Mouse (Mus musculus) stomach, postnatal 0 days (tissue): Measurements from ENCODE around the gene Olfr574. TPM values are rescaled to one million over a fixed set of nuclear protein-coding genes. Genes with fewer than 3 reads are reported as not detected.

Experiments
- ATAC-seq: fragments of 200-750 bp; cut with Nextera tagmentation; 2 replicates; pipeline ENCODE4 v1.8.0; 2017; ENCODE audit not compliant: low FRiP score, low TSS enrichment
- DNase-seq: peaks from one replicate; pipeline ENCODE4 v3.0.0-alpha.2; 2016; ENCODE audit warnings: low spot score
- H3K27ac ChIP-seq: fragments of 300-500 bp; sonication (generic); replicated peaks from 2 replicates; pipeline ENCODE4 v1.5.1; 2014; ENCODE audit warnings: mild to moderate bottlenecking, control low read depth
- H3K27me3 ChIP-seq: fragments of 300-500 bp; sonication (generic); 2 replicates; pipeline ENCODE4 v1.6.1; 2014; ENCODE audit warnings: low read length; ENCODE audit not compliant: control insufficient read depth, insufficient read depth
- H3K36me3 ChIP-seq: fragments of 300-500 bp; sonication (generic); 2 replicates; pipeline ENCODE4 v1.6.1; 2014; ENCODE audit warnings: low read length, mixed read lengths; ENCODE audit not compliant: control insufficient read depth, insufficient read depth
- H3K4me1 ChIP-seq: fragments of 300-500 bp; sonication (generic); replicated peaks from 2 replicates; pipeline ENCODE4 v1.6.1; 2014; ENCODE audit warnings: antibody characterized with exemption; ENCODE audit not compliant: control insufficient read depth, insufficient read depth
- H3K4me2 ChIP-seq: fragments of 300-500 bp; sonication (generic); replicated peaks from 2 replicates; pipeline ENCODE4 v1.6.1; 2014; ENCODE audit warnings: low read depth, mild to moderate bottlenecking, control low read depth, moderate library complexity
- H3K4me3 ChIP-seq: fragments of 300-500 bp; sonication (generic); 2 replicates; pipeline ENCODE4 v1.5.1; 2014; ENCODE audit warnings: low read depth, low read length, control low read depth
- H3K9ac ChIP-seq: fragments of 300-500 bp; sonication (generic); 2 replicates; pipeline ENCODE4 v1.6.1; 2014; ENCODE audit warnings: mild to moderate bottlenecking, low read length, control low read depth, mixed read lengths
- H3K9me3 ChIP-seq: fragments of 300-500 bp; sonication (generic); 2 replicates; pipeline ENCODE4 v1.6.1; 2016; ENCODE audit warnings: low read length; ENCODE audit not compliant: control insufficient read depth
- CTCF ChIP-seq: IDR thresholded peaks from 2 replicates; pipeline ENCODE4 v1.5.1; 2016; ENCODE audit warnings: antibody characterized with exemption, low read depth, mild to moderate bottlenecking, moderate library complexity
- EP300 ChIP-seq: optimal IDR thresholded peaks from 2 replicates; pipeline ENCODE3; 2016; ENCODE audit warnings: antibody characterized with exemption
- WGBS: fragments of 180-500 bp; shearing (Covaris S2); extraction: QIAGEN DNeasy Blood & Tissue Kit; methylation state at CpG from one replicate; pipeline ENCODE4 v1.1.7; 2014; 5-methylcytosine and 5-hydroxymethylcytosine counted together
- polyA plus RNA-seq: library from polyadenylated mRNA; unstranded; fragments of >200 nt; fragmentation: Nextera tagmentation; extraction: Ambion mirVana; gene quantifications from 2 replicates; pipeline ENCODE4 v1.2.1, GENCODE M21; 2015

Olfr574 gene
- polyA plus RNA-seq, 1 experiment from 2014 or later = not detected

- Histone ChIP-seq H3K4me1 (no peaks in the 10 kb centered on the region), H3K27ac (no peak overlapping the region), H3K9me3 (no peaks in the 10 kb centered on the region), H3K9ac (no peak overlapping the region), H3K27me3 (no peaks in the 10 kb centered on the region), H3K36me3 (no peaks in the 10 kb centered on the region), H3K4me2 (no peak overlapping the region), H3K4me3 (no peak overlapping the region)
- TF ChIP-seq EP300 = no peak
- TF ChIP-seq CTCF = no peak
- ATAC-seq (no peak), DNase-seq (no peak)
- WGBS = 61% methylated on average over 3 of the region's 3 CpGs
Observed at GRCm38 (mm10) chr7:102927105-102927504, 21.2 kb upstream of the Olfr574 start.

- no peak within 1 kb of the TSS for H3K4me3 ChIP-seq
- H3K9ac ChIP-seq = no peak within 1 kb of the TSS
- no peaks in the 10 kb centered on the region for H3K36me3 ChIP-seq
- no peaks in the 10 kb centered on the region for H3K27me3 ChIP-seq
- H3K4me2 ChIP-seq = no peak within 1 kb of the TSS
- ATAC-seq (no peak), DNase-seq (no peak)
- TF ChIP-seq CTCF = no peak
- TF ChIP-seq EP300 = no peak
- no peaks in the 10 kb centered on the region for H3K9me3 ChIP-seq
- H3K4me1 ChIP-seq = no peaks in the 10 kb centered on the region
- WGBS = 64% methylated on average over 2 of the region's 2 CpGs
- no peak within 1 kb of the TSS for H3K27ac ChIP-seq
Observed at GRCm38 (mm10) chr7:102942475-102942874, 5.8 kb upstream of the Olfr574 start, which contains the start of gene Olfr573-ps1. Gene Olfr573-ps1, minus strand, starts transcription at chr7:102942575.

- no peak overlapping the region for H3K4me2 ChIP-seq
- no peaks in the 10 kb centered on the region for H3K36me3 ChIP-seq
- no peak overlapping the region for H3K27ac ChIP-seq
- DNase-seq (no peak), ATAC-seq (no peak)
- 87% methylated on average over 1 of the region's 1 CpGs for WGBS
- H3K9ac ChIP-seq = no peak overlapping the region
- no peak overlapping the region for H3K4me3 ChIP-seq
- no peaks in the 10 kb centered on the region for H3K4me1 ChIP-seq
- H3K9me3 ChIP-seq = no peaks in the 10 kb centered on the region
- TF ChIP-seq EP300 (no peak), CTCF (no peak)
- H3K27me3 ChIP-seq = no peaks in the 10 kb centered on the region
Observed at GRCm38 (mm10) chr7:102943417-102943816, 4.8 kb upstream of the Olfr574 start.

- Histone ChIP-seq H3K4me3 (no peak overlapping the region), H3K4me2 (no peak overlapping the region), H3K9ac (no peak overlapping the region), H3K4me1 (no peaks in the 10 kb centered on the region), H3K27ac (no peak overlapping the region), H3K9me3 (no peaks in the 10 kb centered on the region), H3K36me3 (no peaks in the 10 kb centered on the region), H3K27me3 (no peaks in the 10 kb centered on the region)
- TF ChIP-seq CTCF (no peak), EP300 (no peak)
- no peak for ATAC-seq
- 31% methylated on average over 1 of the region's 1 CpGs for WGBS
- no peak for DNase-seq
Observed at GRCm38 (mm10) chr7:102950732-102951131, 2.5 kb downstream of the Olfr574 start.

- Histone ChIP-seq H3K9ac (no peak overlapping the region), H3K27me3 (no peaks in the 10 kb centered on the region), H3K9me3 (no peaks in the 10 kb centered on the region), H3K4me1 (no peaks in the 10 kb centered on the region), H3K4me2 (no peak overlapping the region), H3K4me3 (no peak overlapping the region), H3K27ac (no peak overlapping the region), H3K36me3 (no peaks in the 10 kb centered on the region)
- no peak for ATAC-seq
- TF ChIP-seq CTCF = no peak
- TF ChIP-seq EP300 = no peak
- no peak for DNase-seq
- 68% methylated on average over 3 of the region's 3 CpGs for WGBS
Observed at GRCm38 (mm10) chr7:102958137-102958536, 9.9 kb downstream of the Olfr574 start.

- no peaks in the 10 kb centered on the region for H3K27me3 ChIP-seq
- H3K4me3 ChIP-seq = no peak within 1 kb of the TSS
- DNase-seq = no peak
- H3K4me1 ChIP-seq = no peaks in the 10 kb centered on the region
- TF ChIP-seq EP300 (no peak), CTCF (no peak)
- no peak for ATAC-seq
- H3K4me2 ChIP-seq = no peak within 1 kb of the TSS
- H3K9me3 ChIP-seq = no peaks in the 10 kb centered on the region
- H3K27ac ChIP-seq = no peak within 1 kb of the TSS
- no peaks in the 10 kb centered on the region for H3K36me3 ChIP-seq
- 28% methylated on average over 1 of the region's 1 CpGs for WGBS
- H3K9ac ChIP-seq = no peak within 1 kb of the TSS
Observed at GRCm38 (mm10) chr7:102958593-102958992, 10.3 kb downstream of the Olfr574 start, which contains the start of gene Olfr575. Gene Olfr575, minus strand, starts transcription at chr7:102958775.
